Mouse (Mus musculus) ES-E14 (cell line): Measurements from ENCODE around the gene 0610010F05Rik. TPM values are rescaled to one million over a fixed set of nuclear protein-coding genes. Genes with fewer than 3 reads are reported as not detected.

ENCODE experiments used
- DNase-seq: peaks from one replicate; pipeline ENCODE4 v3.0.0-alpha.2; 2013; ENCODE audit warnings: low read depth, low spot score
- H3K27ac ChIP-seq: 2 replicates; pipeline ENCODE4 v1.5.1; 2012; ENCODE audit warnings: low read depth, mild to moderate bottlenecking, low read length, moderate library complexity, mixed read lengths; ENCODE audit not compliant: poor library complexity, insufficient read depth, severe bottlenecking
- H3K36me3 ChIP-seq: 2 replicates; pipeline ENCODE4 v1.6.1; 2012; ENCODE audit warnings: mild to moderate bottlenecking, low read length, moderate library complexity, mixed read lengths; ENCODE audit not compliant: control insufficient read depth, poor library complexity, insufficient read depth, severe bottlenecking
- H3K4me1 ChIP-seq, 2 experiments: fragments of 150-350 bp in 1 of 2; sonication (generic) in 1 of 2; 2 replicates each; pipeline ENCODE4 v1.6.1; 2012; ENCODE audit warnings: low read length in 2 of 2, mild to moderate bottlenecking in 1 of 2, mixed read lengths in 1 of 2; ENCODE audit not compliant: control insufficient read depth in 2 of 2, insufficient read depth in 2 of 2, poor library complexity in 1 of 2
- H3K4me3 ChIP-seq, 2 experiments: fragments of 150-350 bp in 1 of 2; sonication (generic) in 1 of 2; 2 replicates each; pipeline ENCODE4 v1.5.1; 2012; ENCODE audit warnings: low read length in 2 of 2, low read depth in 1 of 2, mild to moderate bottlenecking in 1 of 2, mixed read lengths in 1 of 2; ENCODE audit not compliant: insufficient read depth in 1 of 2, poor library complexity in 1 of 2, severe bottlenecking in 1 of 2
- H3K9ac ChIP-seq: 2 replicates; pipeline ENCODE4 v1.6.1; 2012; ENCODE audit warnings: low read depth, mild to moderate bottlenecking, low read length, mixed read lengths; ENCODE audit not compliant: poor library complexity, insufficient read depth, severe bottlenecking
- H3K9me3 ChIP-seq: fragments of 150-350 bp; sonication (generic); 2 replicates; pipeline ENCODE4 v1.6.1; 2012; ENCODE audit warnings: low read depth, mild to moderate bottlenecking, low read length; ENCODE audit not compliant: control insufficient read depth, insufficient read depth
- CHD2 ChIP-seq: IDR thresholded peaks from 2 replicates; pipeline ENCODE4 v1.6.1; 2014; ENCODE audit warnings: mild to moderate bottlenecking, low read depth, low read length, inconsistent platforms
- HCFC1 ChIP-seq: IDR thresholded peaks from 2 replicates; pipeline ENCODE4 v1.6.1; 2012; ENCODE audit warnings: low read length, inconsistent platforms, borderline replicate concordance; ENCODE audit not compliant: insufficient read depth
- MAFK ChIP-seq: IDR thresholded peaks from 2 replicates; pipeline ENCODE4 v1.6.1; 2014; ENCODE audit warnings: mild to moderate bottlenecking, low read depth, low read length, inconsistent platforms; ENCODE audit not compliant: insufficient read depth
- ZC3H11A ChIP-seq: IDR thresholded peaks from 2 replicates; pipeline ENCODE4 v1.6.1; 2012; ENCODE audit warnings: low read depth, mild to moderate bottlenecking, inconsistent platforms, low read length, borderline replicate concordance
- ZNF384 ChIP-seq: IDR thresholded peaks from 2 replicates; pipeline ENCODE4 v1.6.1; 2012; ENCODE audit warnings: low read depth, low read length, inconsistent platforms
- in situ Hi-C, 2 experiments: fragments of 600-800 bp; cut with MboI; formaldehyde crosslinking; loops; one replicate each; pipeline ENCODE4 v1.15.1; 2025; ENCODE audit warnings: low sequenced_read_pairs in 2 of 2, inconsistent platforms in 1 of 2; ENCODE audit not compliant: unreplicated experiment in 2 of 2
- total RNA-seq: library from RNA; depleted of rRNA; stranded (reverse); fragments of 300-350 nt; gene quantifications from 2 replicates; pipeline ENCODE4 v1.2.3, GENCODE M21; 2012; rRNA removed

The 0610010F05Rik gene
- total RNA-seq, 1 experiment = 8.5 TPM

- no peak overlapping the region for H3K9ac ChIP-seq
- in situ Hi-C loops = no loop called here
- no peak overlapping the region for H3K27ac ChIP-seq
- no peak for TF ChIP-seq CHD2
- no peak for TF ChIP-seq HCFC1
- TF ChIP-seq MAFK = no peak
- no peak for TF ChIP-seq ZNF384
- TF ChIP-seq ZC3H11A = no peak
- H3K36me3 ChIP-seq = no peaks in the 10 kb centered on the region
- H3K4me3 ChIP-seq = no peak overlapping the region
- H3K4me1 ChIP-seq = peaks cover 0 to 8% of the 10 kb centered on the region in 2 experiments; a peak in 1 of 4 replicates
- H3K9me3 ChIP-seq = no peaks in the 10 kb centered on the region
- DNase-seq = no peak
Measured at GRCm38 (mm10) chr11:23518981-23519380, 114.5 kb downstream of the 0610010F05Rik start.

GRCm38 (mm10) chr11:23515315-23515714, 118.1 kb downstream of the 0610010F05Rik start:
- in situ Hi-C loops = no loop called here

More at GRCm38 (mm10) chr11:23515315-23515714, 118.1 kb downstream of the 0610010F05Rik start:
- Histone ChIP-seq H3K36me3 (no peaks in the 10 kb centered on the region), H3K9me3 (no peaks in the 10 kb centered on the region), H3K4me1 (peaks cover 0 to 13% of the 10 kb centered on the region in 2 experiments; a peak in 2 of 4 replicates), H3K4me3 (no peak overlapping the region), H3K9ac (no peak overlapping the region), H3K27ac (no peak overlapping the region)
- no peak for DNase-seq
- TF ChIP-seq MAFK = no peak
- TF ChIP-seq CHD2 = no peak
- TF ChIP-seq ZC3H11A = no peak
- no peak for TF ChIP-seq HCFC1
- TF ChIP-seq ZNF384 = no peak

Other genes starting within 250 kb of the 0610010F05Rik start
- 25.6 and 32.0 TPM in 2 replicates for gene Ahsa2, start 135.6 kb downstream of the 0610010F05Rik start, total RNA-seq
- 0.32 and 0.45 TPM in 2 replicates for gene 1700093K21Rik, start 112.5 kb downstream of the 0610010F05Rik start, total RNA-seq
- gene Pus10, start 32.0 kb upstream of the 0610010F05Rik start, total RNA-seq = 22.7 and 28.8 TPM in 2 replicates
- 56.2 and 60.8 TPM in 2 replicates for gene Pex13, start 32.3 kb upstream of the 0610010F05Rik start, total RNA-seq
- 0.63 and 0.71 TPM in 2 replicates for gene Rel, start 137.3 kb upstream of the 0610010F05Rik start, total RNA-seq